Mouse (Mus musculus) neural tube, embryonic 10.5 days (tissue): ENCODE data around the gene Mtss1l.
"Not testable (repeated sequence)": the region's sequence is repeated elsewhere in the genome, so short reads cannot be mapped to it uniquely, and the experiment has no call there.

Source experiments
- DNase-seq: peaks from one replicate; pipeline ENCODE4 v3.0.0-alpha.2; 2017; ENCODE audit warnings: low spot score; ENCODE audit errors: extremely low spot score

Gene Mtss1l

GRCm38 (mm10) chr8:110775721-110776120 is 54.4 kb downstream of the Mtss1l start:
- no peak for DNase-seq

GRCm38 (mm10) chr8:110776335-110776734 is 55.1 kb downstream of the Mtss1l start:
- no peak for DNase-seq

- DNase-seq: no peak
Measured at GRCm38 (mm10) chr8:110779924-110780718, 58.8 kb downstream of the Mtss1l start.

GRCm38 (mm10) chr8:110785366-110785765 is 64.1 kb downstream of the Mtss1l start:
- DNase-seq: no peak

GRCm38 (mm10) chr8:110786501-110786900 is 65.2 kb downstream of the Mtss1l start:
- DNase-seq: not testable (repeated sequence)

- DNase-seq: no peak
Measured at GRCm38 (mm10) chr8:110786934-110787333, 65.7 kb downstream of the Mtss1l start.

- no peak for DNase-seq
Measured at GRCm38 (mm10) chr8:110787411-110787954, 66.2 kb downstream of the Mtss1l start.

- DNase-seq: no peak
Measured at GRCm38 (mm10) chr8:110788981-110789380, 67.7 kb downstream of the Mtss1l start.

- DNase-seq: no peak
Measured at GRCm38 (mm10) chr8:110789571-110789970, 68.3 kb downstream of the Mtss1l start.

- DNase-seq: no peak
Measured at GRCm38 (mm10) chr8:110790270-110790669, 69.0 kb downstream of the Mtss1l start.
